Mouse (Mus musculus) megakaryocyte, embryonic 14.5 days (primary cell): ENCODE data around the gene Slc10a7. TPM values are rescaled to one million over a fixed set of nuclear protein-coding genes. Genes with fewer than 3 reads are reported as not detected.
A peak's percentile ranks its signal among the peaks of the same experiment; 100 is the strongest.
"Not testable (repeated sequence)": the region's sequence is repeated elsewhere in the genome, so short reads cannot be mapped to it uniquely, and the experiment has no call there.

ENCODE experiments used
- H3K27me3 ChIP-seq: replicated peaks from 2 replicates; pipeline ENCODE3; 2012; ENCODE audit warnings: inconsistent platforms
- H3K36me3 ChIP-seq: replicated peaks from 2 replicates; pipeline ENCODE3; 2012; ENCODE audit warnings: low read length, inconsistent platforms, mixed read lengths
- H3K4me1 ChIP-seq: 2 replicates; pipeline ENCODE4 v1.6.1; 2012; ENCODE audit warnings: inconsistent platforms
- H3K4me3 ChIP-seq: replicated peaks from 2 replicates; pipeline ENCODE3; 2012; ENCODE audit warnings: moderate library complexity, mild to moderate bottlenecking, inconsistent platforms
- H3K9me3 ChIP-seq: 2 replicates; pipeline ENCODE4 v1.6.1; 2012; ENCODE audit warnings: inconsistent platforms
- FLI1 ChIP-seq: IDR thresholded peaks from 2 replicates; pipeline ENCODE4 v1.6.1; 2012; ENCODE audit warnings: low read length, inconsistent platforms, mixed read lengths
- GATA1 ChIP-seq: IDR thresholded peaks from 3 replicates; pipeline ENCODE4 v1.6.1; 2012; ENCODE audit warnings: mixed read lengths, low read length, inconsistent platforms, borderline replicate concordance
- polyA plus RNA-seq: library from polyadenylated mRNA; stranded (reverse); fragments of >175 nt; gene quantifications from 2 replicates; pipeline ENCODE4 v1.2.3, GENCODE M21; 2012; ENCODE audit warnings: low replicate concordance; ENCODE audit not compliant: insufficient read depth

Gene Slc10a7
- polyA plus RNA-seq, 1 experiment: 3.7 TPM

GRCm38 (mm10) chr8:78508719-78509272 lies 350 bp upstream of the Slc10a7 start, which contains the start of gene Rbmxl1:
Rbmxl1 (minus strand) TSS chr8:78508898.
- no peak for TF ChIP-seq GATA1
- TF ChIP-seq FLI1: no peak
- Histone ChIP-seq H3K4me3 (peak within 1 kb of the TSS; percentile 99), H3K4me1 (peaks cover 26% of the 10 kb centered on the region), H3K36me3 (peaks cover 33% of the 10 kb centered on the region), H3K9me3 (no peaks in the 10 kb centered on the region), H3K27me3 (no peaks in the 10 kb centered on the region)

GRCm38 (mm10) chr8:78510094-78510493 lies 948 bp downstream of the Slc10a7 start:
- Histone ChIP-seq H3K9me3 (no peaks in the 10 kb centered on the region), H3K27me3 (no peaks in the 10 kb centered on the region), H3K4me3 (peak overlapping the region; percentile 99), H3K36me3 (peaks cover 29% of the 10 kb centered on the region), H3K4me1 (peaks cover 20% of the 10 kb centered on the region)
- TF ChIP-seq GATA1 (no peak), FLI1 (no peak)

- H3K27me3 ChIP-seq: no peaks in the 10 kb centered on the region
- H3K4me3 ChIP-seq: peak overlapping the region; percentile 85
- peaks cover 38% of the 10 kb centered on the region for H3K36me3 ChIP-seq
- no peak for TF ChIP-seq FLI1
- H3K9me3 ChIP-seq: no peaks in the 10 kb centered on the region
- H3K4me1 ChIP-seq: peaks cover 20% of the 10 kb centered on the region
Observed at GRCm38 (mm10) chr8:78510926-78511325, 1.8 kb downstream of the Slc10a7 start.

GRCm38 (mm10) chr8:78513106-78513505 lies 4.0 kb downstream of the Slc10a7 start:
- Histone ChIP-seq H3K36me3 (peaks cover 48% of the 10 kb centered on the region), H3K9me3 (no peaks in the 10 kb centered on the region), H3K4me3 (no peak overlapping the region), H3K4me1 (peaks cover 26% of the 10 kb centered on the region), H3K27me3 (no peaks in the 10 kb centered on the region)
- TF ChIP-seq FLI1 (no peak), GATA1 (no peak)

- Histone ChIP-seq H3K36me3 (peaks cover 59% of the 10 kb centered on the region), H3K4me3 (no peak overlapping the region), H3K9me3 (no peaks in the 10 kb centered on the region), H3K27me3 (no peaks in the 10 kb centered on the region), H3K4me1 (peaks cover 33% of the 10 kb centered on the region)
- no peak for TF ChIP-seq GATA1
- no peak for TF ChIP-seq FLI1
Observed at GRCm38 (mm10) chr8:78514706-78515105, 5.6 kb downstream of the Slc10a7 start.

GRCm38 (mm10) chr8:78515132-78515531 lies 6.0 kb downstream of the Slc10a7 start:
- no peak for TF ChIP-seq FLI1
- TF ChIP-seq GATA1: no peak
- Histone ChIP-seq H3K9me3 (no peaks in the 10 kb centered on the region), H3K36me3 (peaks cover 63% of the 10 kb centered on the region), H3K4me1 (peaks cover 31% of the 10 kb centered on the region), H3K27me3 (no peaks in the 10 kb centered on the region), H3K4me3 (no peak overlapping the region)

GRCm38 (mm10) chr8:78533981-78534380 lies 24.8 kb downstream of the Slc10a7 start:
- H3K4me1 ChIP-seq: no peaks in the 10 kb centered on the region
- no peaks in the 10 kb centered on the region for H3K9me3 ChIP-seq
- no peaks in the 10 kb centered on the region for H3K27me3 ChIP-seq
- H3K36me3 ChIP-seq: peaks cover 95% of the 10 kb centered on the region
- no peak overlapping the region for H3K4me3 ChIP-seq
- TF ChIP-seq GATA1 (no peak), FLI1 (no peak)

- 0 out of 2 replicates have a peak, but pooled peaks cover 2% of the 10 kb centered on the region for H3K4me1 ChIP-seq
- TF ChIP-seq GATA1 (no peak), FLI1 (no peak)
- no peaks in the 10 kb centered on the region for H3K9me3 ChIP-seq
- H3K4me3 ChIP-seq: no peak overlapping the region
- peaks cover 93% of the 10 kb centered on the region for H3K36me3 ChIP-seq
- no peaks in the 10 kb centered on the region for H3K27me3 ChIP-seq
Observed at GRCm38 (mm10) chr8:78536716-78537115, 27.6 kb downstream of the Slc10a7 start.

GRCm38 (mm10) chr8:78537795-78538194 lies 28.6 kb downstream of the Slc10a7 start:
- Histone ChIP-seq H3K27me3 (no peaks in the 10 kb centered on the region), H3K4me3 (no peak overlapping the region), H3K36me3 (peaks cover 92% of the 10 kb centered on the region), H3K4me1 (0 out of 2 replicates have a peak, but pooled peaks cover 9% of the 10 kb centered on the region), H3K9me3 (no peaks in the 10 kb centered on the region)
- no peak for TF ChIP-seq GATA1
- no peak for TF ChIP-seq FLI1

GRCm38 (mm10) chr8:78542670-78543069 lies 33.5 kb downstream of the Slc10a7 start:
- not testable (repeated sequence) for H3K4me3 ChIP-seq, H3K9me3 ChIP-seq, H3K27me3 ChIP-seq
- Histone ChIP-seq H3K36me3 (peaks cover 76% of the 10 kb centered on the region), H3K4me1 (peaks cover 24% of the 10 kb centered on the region)

- Histone ChIP-seq H3K4me1 (peaks cover 24% of the 10 kb centered on the region), H3K36me3 (peaks cover 74% of the 10 kb centered on the region), H3K27me3 (no peaks in the 10 kb centered on the region), H3K9me3 (no peaks in the 10 kb centered on the region), H3K4me3 (no peak overlapping the region)
- TF ChIP-seq FLI1: no peak
- no peak for TF ChIP-seq GATA1
Observed at GRCm38 (mm10) chr8:78543621-78544020, 34.5 kb downstream of the Slc10a7 start.
